Comparison of ENCODE assay signal across 9 mouse cellular contexts in the genomic region with DNA sequence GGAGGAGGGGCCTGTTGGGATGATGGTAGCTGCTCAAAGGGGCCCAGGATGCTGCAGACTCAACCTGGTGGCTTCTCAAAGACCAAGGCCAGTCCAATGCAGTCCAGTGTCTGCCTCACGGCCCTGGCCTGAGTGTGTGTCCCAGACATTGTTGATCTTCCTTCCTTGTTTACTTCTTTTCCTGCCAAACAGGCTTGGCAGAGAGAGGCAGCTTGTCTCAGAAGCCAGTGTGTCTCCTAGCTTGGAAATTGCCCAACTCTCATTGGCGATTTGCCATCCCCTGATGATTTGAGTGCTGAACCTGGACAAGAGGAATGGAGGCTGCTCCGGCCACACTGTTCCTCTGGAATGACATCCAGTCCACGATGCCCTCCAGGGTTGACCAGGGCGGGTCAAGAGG. TPM values are rescaled to one million over a fixed set of nuclear protein-coding genes. Genes with fewer than 3 reads are reported as not detected.
DNase-seq lines count a peak whose midpoint lies in the region; ATAC-seq lines count a peak whose summit lies in the region.
"Had no signal": no experiment of that assay in that cellular context is flagged by ENCODE, and none has a peak within 500 bp of the region (broad histone marks: within the 10 kb centered on the region; RNA-seq: fewer than 3 reads in every experiment).

No protein-coding gene starts in this region.

- H3K4me1 ChIP-seq in embryonic facial prominence, embryonic 14.5 days (ENCODE audit: control insufficient read depth, insufficient read depth, low read length): no peaks in the 10 kb centered on the region
- no peaks in the 10 kb centered on the region for H3K4me1 ChIP-seq in embryonic facial prominence, embryonic 10.5 days
- peaks cover 29% of the 10 kb centered on the region for H3K4me1 ChIP-seq in lung, embryonic 16.5 days (replicated peaks; ENCODE audit: control insufficient read depth, insufficient read depth, low read length)

- 0 out of 2 replicates have a peak, but pooled peaks cover 2% of the 10 kb centered on the region for H3K9me3 ChIP-seq in embryonic facial prominence, embryonic 14.5 days (ENCODE audit: control insufficient read depth, low read length)
- no peaks in the 10 kb centered on the region for H3K9me3 ChIP-seq in embryonic facial prominence, embryonic 10.5 days
- H3K9me3 ChIP-seq in lung, embryonic 16.5 days (ENCODE audit: control insufficient read depth, low read length): no peaks in the 10 kb centered on the region

- no peak for ATAC-seq in embryonic facial prominence, embryonic 14.5 days (ENCODE audit: low read depth)
- peak; percentile 54 for ATAC-seq in lung, embryonic 16.5 days (ENCODE audit: low read depth)
- no peak for ATAC-seq in megakaryocyte, adult 5-6 weeks (ENCODE audit: poor library complexity, severe bottlenecking)

- H3K9ac ChIP-seq in embryonic facial prominence, embryonic 14.5 days (ENCODE audit: low read depth, low read length): no peak overlapping the region
- H3K9ac ChIP-seq in lung, embryonic 16.5 days (ENCODE audit: low read length): no peak overlapping the region

- H3K27ac ChIP-seq in embryonic facial prominence, embryonic 14.5 days (replicated peaks; ENCODE audit: low read depth, low read length): no peak overlapping the region
- no peak overlapping the region for H3K27ac ChIP-seq in embryonic facial prominence, embryonic 10.5 days (replicated peaks)
- H3K27ac ChIP-seq in lung, embryonic 16.5 days (ENCODE audit: low read length): 0 out of 2 replicates have a peak overlapping the region, but pooled peaks have one; percentile 24
- H3K27ac ChIP-seq: kidney, postnatal 0 days had no signal

- WGBS in embryonic facial prominence, embryonic 14.5 days: 65% methylated on average over 5 of the region's 5 CpGs
- 78% methylated on average over 5 of the region's 5 CpGs for WGBS in embryonic facial prominence, embryonic 10.5 days
- WGBS in lung, embryonic 16.5 days: 24% methylated on average over 5 of the region's 5 CpGs

- H3K4me2 ChIP-seq in embryonic facial prominence, embryonic 14.5 days (ENCODE audit: low read depth, low read length): no peak overlapping the region
- no peak overlapping the region for H3K4me2 ChIP-seq in lung, embryonic 16.5 days (ENCODE audit: low read depth, low read length)

- H3K27me3 ChIP-seq in embryonic facial prominence, embryonic 14.5 days (replicated peaks; ENCODE audit: control insufficient read depth, insufficient read depth, low read length): no peaks in the 10 kb centered on the region
- no peaks in the 10 kb centered on the region for H3K27me3 ChIP-seq in embryonic facial prominence, embryonic 10.5 days (replicated peaks; ENCODE audit: low read depth, poor library complexity, severe bottlenecking)
- no peaks in the 10 kb centered on the region for H3K27me3 ChIP-seq in lung, embryonic 16.5 days (ENCODE audit: control insufficient read depth, insufficient read depth, low read depth, low read length)

- no peaks in the 10 kb centered on the region for H3K36me3 ChIP-seq in embryonic facial prominence, embryonic 14.5 days (ENCODE audit: control insufficient read depth, insufficient read depth, low read length)
- no peaks in the 10 kb centered on the region for H3K36me3 ChIP-seq in embryonic facial prominence, embryonic 10.5 days (replicated peaks)
- H3K36me3 ChIP-seq in lung, embryonic 16.5 days (ENCODE audit: control insufficient read depth, insufficient read depth, low read length): no peaks in the 10 kb centered on the region

- H3K4me3 ChIP-seq in embryonic facial prominence, embryonic 14.5 days (ENCODE audit: low read depth, low read length): no peak overlapping the region
- H3K4me3 ChIP-seq in embryonic facial prominence, embryonic 10.5 days: no peak overlapping the region
- H3K4me3 ChIP-seq in lung, embryonic 16.5 days (ENCODE audit: low read length): no peak overlapping the region

- DNase-seq in embryonic facial prominence, embryonic 14.5 days (ENCODE audit: low spot score): peak; percentile 32
- no peak for DNase-seq in embryonic facial prominence, embryonic 10.5 days (ENCODE audit: low spot score)
- DNase-seq in adrenal gland, adult (ENCODE audit: inconsistent age in 2 of 2, low spot score in 1 of 2): peak; percentile 86 to 95
- DNase-seq in cerebellum, postnatal 4 days (ENCODE audit: low spot score in 2 of 2): peak; percentile 60 to 80
- DNase-seq in kidney, adult 8-10 months: peak; percentile 94 to 96
- DNase-seq in urinary bladder, postnatal 25 days (ENCODE audit: low spot score): peak; percentile 76

RNA-seq across cellular contexts. Expression of a gene that starts 27.7 kb away (rescaled TPM):
- 93.8 and 107 TPM in 2 replicates for polyA plus RNA-seq in embryonic facial prominence, embryonic 14.5 days (2014; fragmentation: Nextera tagmentation; extraction: Ambion mirVana)
- polyA plus RNA-seq in embryonic facial prominence, embryonic 10.5 days (2016; fragmentation: Nextera tagmentation; extraction: Ambion mirVana): 53.2 and 58.8 TPM in 2 replicates
- polyA plus RNA-seq in lung, embryonic 16.5 days (2015; fragmentation: Nextera tagmentation; extraction: Ambion mirVana): 126 and 140 TPM in 2 replicates
- 71.9 and 76.0 TPM in 2 replicates for total RNA-seq in megakaryocyte, adult 5-6 weeks (2015)
- 79.4 and 80.9 TPM in 2 replicates for total RNA-seq in megakaryocyte, adult 5-6 weeks (2017)

RNA-seq across cellular contexts. Expression of a gene that starts 29.5 kb away (rescaled TPM):
- 0.29 TPM in 1 of 2 replicates, not detected in the other for polyA plus RNA-seq in embryonic facial prominence, embryonic 14.5 days (2014; fragmentation: Nextera tagmentation; extraction: Ambion mirVana)
- 0.05 TPM in 1 of 2 replicates, not detected in the other for polyA plus RNA-seq in embryonic facial prominence, embryonic 10.5 days (2016; fragmentation: Nextera tagmentation; extraction: Ambion mirVana)
- polyA plus RNA-seq in lung, embryonic 16.5 days (2015; fragmentation: Nextera tagmentation; extraction: Ambion mirVana): 0.08 and 0.13 TPM in 2 replicates
- 0.25 and 0.34 TPM in 2 replicates for total RNA-seq in megakaryocyte, adult 5-6 weeks (2015)
- total RNA-seq in megakaryocyte, adult 5-6 weeks (2017): 0.16 TPM in 1 of 2 replicates, not detected in the other
